Mouse (Mus musculus): ENCODE data around the gene Snrk. TPM values are rescaled to one million over a fixed set of nuclear protein-coding genes. Genes with fewer than 3 reads are reported as not detected.
A peak's percentile ranks its signal among the peaks of the same experiment; 100 is the strongest.

Gene Snrk
- polyA plus RNA-seq, 1 experiment from 2014 or later = 39.3 TPM

DNA sequence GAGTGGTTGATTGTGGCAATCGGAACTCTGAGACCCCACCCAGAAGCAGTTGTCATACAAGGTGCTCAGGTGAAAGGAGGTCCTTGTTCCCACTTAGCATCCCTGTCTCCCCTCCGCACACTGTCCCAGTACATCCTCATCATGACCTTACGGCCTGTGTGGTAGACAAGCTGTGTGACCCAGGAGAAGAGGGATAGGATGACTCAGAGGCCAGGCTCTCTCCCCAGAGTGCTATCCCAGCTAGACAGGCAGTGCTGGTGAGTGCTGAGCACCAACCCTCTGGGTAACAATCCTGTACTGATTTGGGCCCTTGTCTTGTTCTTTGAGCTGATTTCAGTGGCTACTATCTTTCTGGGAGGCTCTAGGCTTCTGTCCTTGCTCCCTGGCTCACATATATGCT lies 81.6 kb downstream of the Snrk start:
- Histone ChIP-seq H3K9me3 (no peaks in the 10 kb centered on the region), H3K27ac (peak overlapping the region; percentile 52), H3K36me3 (no peaks in the 10 kb centered on the region), H3K4me1 (peaks cover 55% of the 10 kb centered on the region), H3K27me3 (ENCODE audit: insufficient read depth, poor library complexity, severe bottlenecking) (no peaks in the 10 kb centered on the region), H3K4me3 (no peak overlapping the region)
- WGBS = 87% methylated on average over 3 of the region's 3 CpGs
- DNase-seq (ENCODE audit: low spot score) = no peak

DNA sequence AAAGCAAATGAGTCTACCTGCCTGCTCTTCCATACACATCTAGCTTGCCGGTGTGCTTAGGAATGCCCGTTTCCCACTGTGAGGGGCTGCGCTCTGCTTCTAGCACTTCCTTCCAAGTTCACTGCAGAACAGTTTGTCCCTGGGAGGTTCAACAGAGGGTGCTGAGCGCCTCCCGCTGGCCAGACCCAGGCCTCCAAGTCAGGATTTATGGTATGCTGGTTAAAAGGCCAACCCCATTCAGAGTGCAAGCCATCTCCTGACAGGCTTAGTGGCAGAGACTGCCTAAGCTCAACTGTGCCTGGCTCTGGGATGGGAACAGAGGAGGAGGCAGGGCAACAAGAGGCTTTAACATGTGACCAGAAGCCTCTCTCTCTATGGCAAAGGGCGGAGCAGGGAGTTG lies 82.2 kb downstream of the Snrk start:
- DNase-seq (ENCODE audit: low spot score) = peak; percentile 89
- Histone ChIP-seq H3K27me3 (ENCODE audit: insufficient read depth, poor library complexity, severe bottlenecking) (no peaks in the 10 kb centered on the region), H3K27ac (peak overlapping the region; percentile 52), H3K4me1 (peaks cover 52% of the 10 kb centered on the region), H3K9me3 (no peaks in the 10 kb centered on the region), H3K36me3 (no peaks in the 10 kb centered on the region), H3K4me3 (no peak overlapping the region)
- 20% methylated on average over 6 of the region's 6 CpGs for WGBS

GRCm38 (mm10) chr9:122204508-122204907 lies 87.4 kb downstream of the Snrk start:
- peaks cover 26% of the 10 kb centered on the region for H3K4me1 ChIP-seq
- DNase-seq (ENCODE audit: low spot score) = no peak
- H3K27ac ChIP-seq = peak overlapping the region; percentile 60; the same call in 1 of the 2 replicates
- 0 out of 2 replicates have a peak, but pooled peaks cover 2% of the 10 kb centered on the region for H3K9me3 ChIP-seq
- 62% methylated on average over 7 of the region's 7 CpGs for WGBS
- no peaks in the 10 kb centered on the region for H3K27me3 ChIP-seq (ENCODE audit: insufficient read depth, poor library complexity, severe bottlenecking)
- H3K36me3 ChIP-seq = no peaks in the 10 kb centered on the region
- no peak overlapping the region for H3K4me3 ChIP-seq

DNA sequence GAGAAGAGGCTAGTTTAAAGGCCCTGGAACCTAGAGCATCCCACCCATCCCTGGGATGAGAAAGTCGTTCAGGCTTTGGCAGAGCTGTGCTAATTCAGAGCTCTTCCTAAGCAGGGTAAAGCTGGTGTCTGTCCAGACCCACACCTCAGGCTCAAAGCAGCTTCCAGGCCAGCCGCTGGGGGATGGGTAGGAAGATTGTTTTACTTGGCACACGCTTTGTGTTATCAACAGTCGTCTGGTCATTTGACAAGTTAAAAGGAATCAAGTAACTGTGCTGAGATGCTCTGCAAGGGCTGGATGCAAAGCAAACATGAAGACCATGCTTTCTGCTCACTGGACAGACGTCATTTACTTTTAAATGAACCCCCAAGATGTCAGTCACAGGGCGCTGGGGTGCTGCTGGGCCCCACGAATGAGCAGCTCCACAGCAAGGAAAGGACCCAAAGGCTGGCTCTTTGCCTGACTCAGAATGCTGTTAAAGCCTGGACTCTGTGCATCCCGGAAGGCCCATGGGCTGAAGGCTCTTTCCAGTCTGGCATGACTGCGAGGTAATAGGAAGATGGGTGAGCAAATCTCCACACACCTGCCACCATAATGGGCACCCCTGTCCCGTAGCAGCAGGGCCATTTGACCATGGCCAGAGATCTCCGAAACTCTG lies 88.6 kb downstream of the Snrk start:
- WGBS = 47% methylated on average over 11 of the region's 11 CpGs
- 0 out of 2 replicates have a peak, but pooled peaks cover 2% of the 10 kb centered on the region for H3K9me3 ChIP-seq
- no peak overlapping the region for H3K27ac ChIP-seq
- no peaks in the 10 kb centered on the region for H3K27me3 ChIP-seq (ENCODE audit: insufficient read depth, poor library complexity, severe bottlenecking)
- no peak overlapping the region for H3K4me3 ChIP-seq
- peak; percentile 76 for DNase-seq (ENCODE audit: low spot score)
- peaks cover 20% of the 10 kb centered on the region for H3K4me1 ChIP-seq
- H3K36me3 ChIP-seq = no peaks in the 10 kb centered on the region

- Histone ChIP-seq H3K27ac (no peak overlapping the region), H3K4me3 (no peak overlapping the region), H3K4me1 (peaks cover 18% of the 10 kb centered on the region), H3K27me3 (ENCODE audit: insufficient read depth, poor library complexity, severe bottlenecking) (no peaks in the 10 kb centered on the region), H3K9me3 (0 out of 2 replicates have a peak, but pooled peaks cover 2% of the 10 kb centered on the region), H3K36me3 (no peaks in the 10 kb centered on the region)
- WGBS = 76% methylated on average over 4 of the region's 4 CpGs
- DNase-seq (ENCODE audit: low spot score) = no peak
These were observed 91.2 kb downstream of the Snrk start for GRCm38 (mm10) chr9:122208311-122208710.

GRCm38 (mm10) chr9:122215118-122215517 lies 98.1 kb downstream of the Snrk start:
- Histone ChIP-seq H3K4me1 (no peaks in the 10 kb centered on the region), H3K27ac (no peak overlapping the region), H3K27me3 (ENCODE audit: insufficient read depth, poor library complexity, severe bottlenecking) (no peaks in the 10 kb centered on the region), H3K9me3 (no peaks in the 10 kb centered on the region), H3K36me3 (no peaks in the 10 kb centered on the region), H3K4me3 (no peak overlapping the region)
- DNase-seq (ENCODE audit: low spot score) = no peak

GRCm38 (mm10) chr9:122216945-122217529 lies 100.0 kb downstream of the Snrk start:
- Histone ChIP-seq H3K4me3 (no peak overlapping the region), H3K27me3 (ENCODE audit: insufficient read depth, poor library complexity, severe bottlenecking) (no peaks in the 10 kb centered on the region), H3K36me3 (no peaks in the 10 kb centered on the region), H3K9me3 (no peaks in the 10 kb centered on the region), H3K27ac (no peak overlapping the region), H3K4me1 (no peaks in the 10 kb centered on the region)
- DNase-seq (ENCODE audit: low spot score) = no peak
- 56% methylated on average over 7 of the region's 7 CpGs for WGBS

Other genes starting within 250 kb of the Snrk start
- 0.31 TPM in 1 of 2 replicates, not detected in the other for gene Ackr2, start 218.9 kb upstream of the Snrk start, polyA plus RNA-seq (2016; fragmentation: Nextera tagmentation; extraction: Ambion mirVana)
- gene Cyp8b1, start 201.0 kb upstream of the Snrk start, polyA plus RNA-seq (2016; fragmentation: Nextera tagmentation; extraction: Ambion mirVana) = not detected in 2 replicates
- 0.42 and 0.72 TPM in 2 replicates for gene Fam198a, start 166.3 kb upstream of the Snrk start, polyA plus RNA-seq (2016; fragmentation: Nextera tagmentation; extraction: Ambion mirVana)
- gene Pomgnt2, start 120.2 kb upstream of the Snrk start, polyA plus RNA-seq (2016; fragmentation: Nextera tagmentation; extraction: Ambion mirVana) = 12.9 and 16.2 TPM in 2 replicates
- gene Ano10, start 177.2 kb downstream of the Snrk start, polyA plus RNA-seq (2016; fragmentation: Nextera tagmentation; extraction: Ambion mirVana) = 31.4 and 36.7 TPM in 2 replicates
- 17.2 and 18.8 TPM in 2 replicates for gene Abhd5, start 234.3 kb downstream of the Snrk start, polyA plus RNA-seq (2016; fragmentation: Nextera tagmentation; extraction: Ambion mirVana)